Mouse (Mus musculus) stomach, embryonic 16.5 days (tissue): ENCODE measurements around the gene Phka2. TPM values are rescaled to one million over a fixed set of nuclear protein-coding genes. Genes with fewer than 3 reads are reported as not detected.

Experiments used
- ATAC-seq: fragments of 200-750 bp; cut with Nextera tagmentation; 2 replicates; pipeline ENCODE4 v1.8.0; 2017; ENCODE audit warnings: moderate number of reproducible peaks, moderate TSS enrichment; ENCODE audit not compliant: insufficient read depth, low FRiP score
- H3K27ac ChIP-seq: fragments of 300-500 bp; sonication (generic); 2 replicates; pipeline ENCODE4 v1.5.1; 2014; ENCODE audit warnings: low read length
- H3K27me3 ChIP-seq: fragments of 300-500 bp; sonication (generic); 2 replicates; pipeline ENCODE4 v1.6.1; 2014; ENCODE audit warnings: low read length, control low read depth, mixed read lengths; ENCODE audit not compliant: control insufficient read depth, insufficient read depth
- H3K36me3 ChIP-seq: fragments of 300-500 bp; sonication (generic); 2 replicates; pipeline ENCODE4 v1.6.1; 2014; ENCODE audit warnings: low read length; ENCODE audit not compliant: control insufficient read depth, insufficient read depth
- H3K4me1 ChIP-seq: fragments of 300-500 bp; sonication (generic); 2 replicates; pipeline ENCODE4 v1.6.1; 2014; ENCODE audit warnings: low read length, control low read depth, mixed read lengths; ENCODE audit not compliant: control insufficient read depth, insufficient read depth
- H3K4me2 ChIP-seq: fragments of 300-500 bp; sonication (generic); 2 replicates; pipeline ENCODE4 v1.6.1; 2014; ENCODE audit warnings: low read depth, low read length, mixed read lengths
- H3K4me3 ChIP-seq: fragments of 300-500 bp; sonication (generic); replicated peaks from 2 replicates; pipeline ENCODE4 v1.5.1; 2014; ENCODE audit warnings: mild to moderate bottlenecking, low read length
- H3K9ac ChIP-seq: fragments of 300-500 bp; sonication (generic); 2 replicates; pipeline ENCODE4 v1.6.1; 2014; ENCODE audit warnings: low read length
- H3K9me3 ChIP-seq: fragments of 300-500 bp; sonication (generic); replicated peaks from 2 replicates; pipeline ENCODE4 v1.6.1; 2016; ENCODE audit warnings: low read length, control low read depth; ENCODE audit not compliant: control insufficient read depth
- WGBS: fragments of 180-500 bp; shearing (Covaris S2); extraction: QIAGEN DNeasy Blood & Tissue Kit; methylation state at CpG from one replicate; pipeline ENCODE4 v1.1.7; 2014; 5-methylcytosine and 5-hydroxymethylcytosine counted together
- polyA plus RNA-seq: library from polyadenylated mRNA; unstranded; fragments of >200 nt; fragmentation: Nextera tagmentation; extraction: Ambion mirVana; gene quantifications from 2 replicates; pipeline ENCODE4 v1.2.1, GENCODE M21; 2015

Gene Phka2
- 15.4 and 16.3 TPM in 2 replicates for polyA plus RNA-seq

DNA sequence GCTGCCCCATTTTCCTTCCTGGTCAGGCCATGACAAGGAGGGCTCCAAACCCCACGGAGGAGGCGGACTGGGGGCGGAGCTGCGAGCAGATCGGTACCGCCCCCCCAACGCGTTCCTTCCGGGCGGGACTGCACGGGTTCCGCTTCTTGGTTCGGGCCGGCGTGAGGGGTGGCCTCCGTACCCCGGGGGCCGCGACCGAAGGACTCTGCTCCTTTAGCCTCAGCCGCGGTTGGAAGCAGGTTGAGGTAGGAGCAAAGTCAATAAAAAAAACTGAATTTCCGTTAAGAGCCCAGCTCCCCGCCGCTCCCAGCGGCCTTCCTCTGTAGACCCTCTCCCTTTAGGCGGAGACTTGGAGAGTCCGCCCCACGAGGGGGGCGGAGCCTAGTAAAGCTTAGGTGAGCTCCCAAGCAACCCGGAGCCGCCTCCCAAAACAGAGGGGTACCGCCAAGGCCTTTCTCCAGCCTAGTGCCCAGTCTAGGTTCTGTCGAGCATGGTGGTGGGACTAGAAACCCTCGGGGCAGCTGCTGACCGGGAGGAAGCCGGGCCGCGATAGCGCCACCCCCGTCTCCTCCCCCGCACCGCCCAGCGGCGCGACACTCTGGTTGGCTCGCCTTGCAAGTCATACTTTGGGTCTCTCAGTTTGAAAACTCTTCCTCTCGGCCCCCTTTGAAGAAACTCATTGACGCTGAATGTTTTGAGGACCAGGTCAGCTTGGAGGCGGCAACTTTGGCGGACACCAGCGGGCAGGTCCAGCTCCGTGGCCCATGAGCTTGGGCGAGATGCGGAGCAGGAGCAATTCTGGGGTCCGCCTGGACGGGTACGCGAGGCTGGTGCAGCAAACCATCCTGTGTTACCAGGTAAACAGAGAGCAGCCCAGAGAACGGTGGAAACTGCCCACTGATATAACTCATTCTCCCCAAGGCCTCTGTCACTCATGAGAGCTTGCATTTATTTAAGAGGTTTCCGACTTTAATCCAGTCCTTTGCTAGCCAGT, at the start of gene Phka2:
Phka2 (plus strand) TSS at position 119 of the 994 bp plus-strand sequence.
- H3K27me3 ChIP-seq, result peaks cover 4% of the 10 kb centered on the region; the same call in 1 of the 2 replicates
- H3K4me1 ChIP-seq, result 0 out of 2 replicates have a peak, but pooled peaks cover 6% of the 10 kb centered on the region
- H3K9me3 ChIP-seq, result no peaks in the 10 kb centered on the region
- peak within 1 kb of the TSS; percentile 88 for H3K27ac ChIP-seq
- peak within 1 kb of the TSS; percentile 68 for H3K4me3 ChIP-seq
- no peaks in the 10 kb centered on the region for H3K36me3 ChIP-seq
- ATAC-seq, result peak; percentile 97
- H3K4me2 ChIP-seq, result peak within 1 kb of the TSS; percentile 62
- 11% methylated on average over 61 of the region's 61 CpGs for WGBS
- H3K9ac ChIP-seq, result peak within 1 kb of the TSS; percentile 76

DNA sequence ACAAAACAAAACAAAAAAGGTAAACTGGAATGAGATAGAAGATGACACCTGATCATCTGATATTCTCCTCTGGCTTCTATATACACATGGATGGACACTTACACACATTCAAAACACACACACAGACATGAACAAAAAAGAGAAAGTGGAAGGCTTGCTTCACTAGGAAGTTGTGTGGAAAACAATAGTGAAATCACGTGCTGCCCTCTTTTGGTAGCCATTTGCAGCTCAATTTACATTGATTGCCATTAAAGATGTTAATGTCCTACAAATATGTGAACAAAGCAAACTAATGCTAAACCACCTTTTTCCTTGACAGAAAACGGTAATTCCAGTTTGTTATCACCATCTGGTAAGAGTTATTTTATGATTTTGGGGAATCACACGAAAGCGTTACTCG, 46.3 kb upstream of the Phka2 start:
- 63% methylated on average over 5 of the region's 5 CpGs for WGBS
- H3K4me3 ChIP-seq, result no peak overlapping the region
- no peak for ATAC-seq

GRCm38 (mm10) chrX:160471257-160471786, 30.6 kb upstream of the Phka2 start:
- Histone ChIP-seq H3K4me3 (no peak overlapping the region), H3K27me3 (peaks cover 5% of the 10 kb centered on the region; the same call in 1 of the 2 replicates), H3K36me3 (no peaks in the 10 kb centered on the region), H3K4me2 (no peak overlapping the region), H3K9me3 (no peaks in the 10 kb centered on the region), H3K9ac (no peak overlapping the region), H3K27ac (no peak overlapping the region), H3K4me1 (no peaks in the 10 kb centered on the region)
- ATAC-seq, result no peak
- 81% methylated on average over 3 of the region's 3 CpGs for WGBS

More for the DNA sequence above, 46.3 kb upstream of the Phka2 start:
- Histone ChIP-seq H3K9me3 (no peaks in the 10 kb centered on the region), H3K27ac (no peak overlapping the region), H3K9ac (no peak overlapping the region), H3K36me3 (no peaks in the 10 kb centered on the region), H3K4me2 (no peak overlapping the region), H3K4me1 (no peaks in the 10 kb centered on the region), H3K27me3 (no peaks in the 10 kb centered on the region)

GRCm38 (mm10) chrX:160489784-160490183, 12.2 kb upstream of the Phka2 start:
- H3K4me1 ChIP-seq, result no peaks in the 10 kb centered on the region
- no peaks in the 10 kb centered on the region for H3K9me3 ChIP-seq
- no peak overlapping the region for H3K27ac ChIP-seq
- no peak overlapping the region for H3K9ac ChIP-seq
- 82% methylated on average over 2 of the region's 2 CpGs for WGBS
- no peaks in the 10 kb centered on the region; the same call in 1 of the 2 replicates for H3K27me3 ChIP-seq
- H3K36me3 ChIP-seq, result no peaks in the 10 kb centered on the region
- ATAC-seq, result no peak
- H3K4me2 ChIP-seq, result no peak overlapping the region
- no peak overlapping the region for H3K4me3 ChIP-seq

DNA sequence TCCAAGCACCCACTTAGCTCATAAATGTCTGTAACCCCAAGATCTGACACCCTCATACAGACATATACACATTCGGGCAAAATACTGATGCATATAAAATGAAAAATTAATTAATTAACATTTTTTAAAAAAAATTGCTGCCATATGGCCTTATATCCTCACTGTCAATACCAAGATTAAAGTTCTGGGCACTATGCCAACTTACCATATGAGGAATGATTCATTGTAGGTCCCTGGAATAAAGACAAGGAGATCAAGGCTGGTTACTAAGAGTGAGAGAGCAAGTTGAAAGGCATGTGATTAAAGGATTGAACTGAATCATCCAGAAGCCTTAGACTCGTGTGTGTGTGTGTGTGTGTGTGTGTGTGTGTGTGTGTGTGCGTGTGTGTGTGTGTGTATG, 7.6 kb upstream of the Phka2 start:
- H3K27me3 ChIP-seq, result peaks cover 4% of the 10 kb centered on the region; the same call in 1 of the 2 replicates
- no peaks in the 10 kb centered on the region for H3K36me3 ChIP-seq
- H3K9me3 ChIP-seq, result no peaks in the 10 kb centered on the region
- H3K4me2 ChIP-seq, result no peak overlapping the region
- no peaks in the 10 kb centered on the region for H3K4me1 ChIP-seq
- no peak for ATAC-seq
- WGBS, result 52% methylated on average over 2 of the region's 3 CpGs
- H3K27ac ChIP-seq, result no peak overlapping the region
- H3K4me3 ChIP-seq, result no peak overlapping the region
- no peak overlapping the region for H3K9ac ChIP-seq

DNA sequence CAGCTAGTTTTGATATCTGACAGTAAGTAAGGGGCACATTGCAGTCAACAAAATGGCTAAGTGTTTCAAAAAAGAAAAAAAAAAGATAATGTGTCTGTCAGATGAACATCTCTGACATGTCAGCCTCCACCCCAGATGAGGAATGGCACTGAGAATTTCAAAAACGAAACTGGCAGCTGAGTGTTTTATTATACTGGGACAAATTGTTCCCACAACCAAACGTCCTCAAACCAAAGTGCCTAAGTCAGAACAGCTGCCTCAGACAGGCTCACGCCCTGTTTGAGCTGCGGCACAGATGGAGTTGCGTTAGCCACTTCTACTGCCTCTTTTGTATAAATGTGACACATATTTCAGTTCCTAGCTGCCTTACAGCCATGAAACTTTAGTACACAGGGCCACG, 7.0 kb upstream of the Phka2 start:
- Histone ChIP-seq H3K4me2 (no peak overlapping the region), H3K4me1 (no peaks in the 10 kb centered on the region), H3K9me3 (no peaks in the 10 kb centered on the region), H3K9ac (no peak overlapping the region), H3K27me3 (peaks cover 4% of the 10 kb centered on the region; the same call in 1 of the 2 replicates), H3K36me3 (no peaks in the 10 kb centered on the region), H3K4me3 (no peak overlapping the region), H3K27ac (no peak overlapping the region)
- no peak for ATAC-seq
- 58% methylated on average over 6 of the region's 6 CpGs for WGBS

- Histone ChIP-seq H3K9me3 (no peaks in the 10 kb centered on the region), H3K27me3 (peaks cover 4% of the 10 kb centered on the region; the same call in 1 of the 2 replicates), H3K4me1 (no peaks in the 10 kb centered on the region), H3K9ac (no peak overlapping the region), H3K36me3 (no peaks in the 10 kb centered on the region), H3K4me3 (no peak overlapping the region), H3K4me2 (no peak overlapping the region), H3K27ac (no peak overlapping the region)
- WGBS, result 66% methylated on average over 5 of the region's 5 CpGs
- ATAC-seq, result no peak
Measured at GRCm38 (mm10) chrX:160496473-160496872, 5.5 kb upstream of the Phka2 start.

DNA sequence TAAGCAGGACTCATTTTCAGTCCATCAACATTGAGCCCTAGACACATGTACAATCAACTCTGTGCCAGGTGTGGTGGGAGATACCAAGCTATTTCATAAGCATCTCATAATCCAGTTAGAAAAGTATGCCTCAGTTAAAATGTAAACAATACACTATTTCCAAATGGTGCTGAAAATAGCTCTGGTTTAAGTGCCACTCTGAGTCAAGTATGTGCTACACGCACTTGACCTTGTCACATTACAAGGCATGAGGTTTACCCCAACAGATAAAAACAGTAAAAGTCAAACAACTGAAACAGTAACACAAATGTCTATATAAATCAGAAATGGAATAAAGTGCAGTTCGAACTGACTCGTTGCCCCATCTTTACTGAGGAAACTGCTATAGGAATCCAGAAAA, 871 bp upstream of the Phka2 start:
- no peak for ATAC-seq
- no peaks in the 10 kb centered on the region for H3K9me3 ChIP-seq
- 72% methylated on average over 3 of the region's 3 CpGs for WGBS
- H3K4me3 ChIP-seq, result no peak overlapping the region
- no peak overlapping the region for H3K9ac ChIP-seq
- no peak overlapping the region for H3K4me2 ChIP-seq
- H3K27me3 ChIP-seq, result peaks cover 4% of the 10 kb centered on the region; the same call in 1 of the 2 replicates
- H3K36me3 ChIP-seq, result no peaks in the 10 kb centered on the region
- H3K27ac ChIP-seq, result no peak overlapping the region
- 0 out of 2 replicates have a peak, but pooled peaks cover 6% of the 10 kb centered on the region for H3K4me1 ChIP-seq

DNA sequence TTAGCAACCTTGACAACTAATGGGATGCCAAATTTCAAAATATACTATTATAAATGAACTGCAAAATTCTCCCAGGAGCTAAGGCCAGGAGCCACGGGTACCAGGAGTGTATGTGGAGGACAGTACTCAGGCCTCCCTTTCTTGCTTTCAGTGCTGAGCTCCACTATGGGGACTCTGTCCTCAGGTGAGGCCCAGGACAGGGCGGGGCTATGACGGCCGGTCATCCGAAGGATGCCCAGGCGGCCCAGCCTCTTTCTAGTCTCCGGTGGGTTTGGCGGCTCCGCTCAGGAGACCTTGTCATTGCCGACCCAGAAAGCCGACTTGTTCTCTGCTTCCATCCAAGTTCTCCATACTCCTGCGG, 299 bp upstream of the Phka2 start:
- peak; percentile 82 for ATAC-seq
- Histone ChIP-seq H3K4me2 (peak overlapping the region; percentile 54), H3K4me1 (0 out of 2 replicates have a peak, but pooled peaks cover 6% of the 10 kb centered on the region), H3K36me3 (no peaks in the 10 kb centered on the region), H3K4me3 (peak overlapping the region; percentile 68), H3K9ac (peak overlapping the region; percentile 76), H3K9me3 (no peaks in the 10 kb centered on the region), H3K27ac (peak overlapping the region; percentile 88; the same call in 1 of the 2 replicates), H3K27me3 (peaks cover 4% of the 10 kb centered on the region; the same call in 1 of the 2 replicates)
- 16% methylated on average over 12 of the region's 12 CpGs for WGBS
